Comparison of ENCODE assay signal across 11 mouse cellular contexts in genomic region chr8:106674894-106675293, GRCm38 (mm10). TPM values are rescaled to one million over a fixed set of nuclear protein-coding genes. Genes with fewer than 3 reads are reported as not detected.
DNase-seq lines count a peak whose midpoint lies in the region; ATAC-seq and TF ChIP-seq lines count a peak whose summit lies in the region.
"Had no signal": no experiment of that assay in that cellular context is flagged by ENCODE, and none has a peak within 500 bp of the region (broad histone marks: within the 10 kb centered on the region; RNA-seq: fewer than 3 reads in every experiment).

No protein-coding gene starts in this region.

- H3K27me3 ChIP-seq in hindbrain, postnatal 0 days (ENCODE audit: insufficient read depth, low read length), result no peaks in the 10 kb centered on the region
- no peaks in the 10 kb centered on the region for H3K27me3 ChIP-seq in hindbrain, embryonic 10.5 days (ENCODE audit: insufficient read depth, poor library complexity, severe bottlenecking)
- H3K27me3 ChIP-seq in splenic B cell, adult 2 months (ENCODE audit: control insufficient read depth, insufficient read depth, low read length, poor library complexity, severe bottlenecking), result no peaks in the 10 kb centered on the region; the same call in 1 of the 2 replicates

- no peak for ATAC-seq in hindbrain, postnatal 0 days

- no peak for DNase-seq in hindbrain, postnatal 0 days (ENCODE audit: low spot score)
- DNase-seq in hindbrain, embryonic 10.5 days (ENCODE audit: low spot score), result no peak
- DNase-seq in thymus, postnatal 25 days, result peak; percentile 13
- DNase-seq in thymus, postnatal 10 days (ENCODE audit: low spot score in 2 of 2), result no peak
- DNase-seq in c-Kit-positive CD71-positive TER-119-negative erythroid progenitor cells, embryonic 14.5 days (ENCODE audit: low read depth), result peak; percentile 32
- DNase-seq in splenic B cell, adult 2 months (ENCODE audit: low read depth, low spot score), result peak; percentile 37
- DNase-seq in layer of hippocampus, adult 18-20 months (ENCODE audit: low spot score in 2 of 2), result no peak
- no peak for DNase-seq in adrenal gland, adult 2 months
- DNase-seq: cerebellum, adult 9-10 months; kidney, adult 9 months had no signal

- no peak overlapping the region for H3K27ac ChIP-seq in hindbrain, postnatal 0 days
- H3K27ac ChIP-seq in hindbrain, embryonic 10.5 days, result no peak overlapping the region

- H3K9ac ChIP-seq in hindbrain, postnatal 0 days (replicated peaks; ENCODE audit: low read length), result no peak overlapping the region

- peak; percentile 33; the same call in 1 of the 2 replicates for TF ChIP-seq CTCF in hindbrain, postnatal 0 days (IDR thresholded peaks at IDR 0.05; ENCODE audit: low read depth)

- WGBS in hindbrain, postnatal 0 days, result 77% methylated on average over 8 of the region's 8 CpGs
- 78% methylated on average over 8 of the region's 8 CpGs for WGBS in hindbrain, embryonic 10.5 days

- no peak overlapping the region for H3K4me2 ChIP-seq in hindbrain, postnatal 0 days (ENCODE audit: low read depth, low read length)

- H3K4me1 ChIP-seq in hindbrain, postnatal 0 days (ENCODE audit: insufficient read depth, low read length), result no peaks in the 10 kb centered on the region
- 0 out of 2 replicates have a peak, but pooled peaks cover 4% of the 10 kb centered on the region for H3K4me1 ChIP-seq in hindbrain, embryonic 10.5 days (replicated peaks)

- H3K9me3 ChIP-seq in hindbrain, postnatal 0 days (ENCODE audit: low read length), result no peaks in the 10 kb centered on the region
- no peaks in the 10 kb centered on the region for H3K9me3 ChIP-seq in hindbrain, embryonic 10.5 days

- no peak overlapping the region for H3K4me3 ChIP-seq in hindbrain, postnatal 0 days (ENCODE audit: low read length)
- H3K4me3 ChIP-seq in hindbrain, embryonic 10.5 days, result no peak overlapping the region
- H3K4me3 ChIP-seq: erythroblast, embryonic 14.5 days had no signal

- H3K36me3 ChIP-seq in hindbrain, postnatal 0 days (ENCODE audit: insufficient read depth, low read length), result no peaks in the 10 kb centered on the region
- no peaks in the 10 kb centered on the region for H3K36me3 ChIP-seq in hindbrain, embryonic 10.5 days
- no peaks in the 10 kb centered on the region for H3K36me3 ChIP-seq in splenic B cell, adult 2 months (ENCODE audit: control insufficient read depth, insufficient read depth, low read length, poor library complexity, severe bottlenecking)

RNA-seq across cellular contexts. Expression of gene Tango6, which starts 8.0 kb away (rescaled TPM):
- total RNA-seq in hindbrain, postnatal 0 days (2014; rRNA removed), result 6.6 and 7.1 TPM in 2 replicates
- 4.0 and 4.6 TPM in 2 replicates for polyA plus RNA-seq in hindbrain, postnatal 0 days (2015; fragmentation: Nextera tagmentation; extraction: Ambion mirVana)
- 12.9 and 13.5 TPM in 2 replicates for polyA plus RNA-seq in hindbrain, embryonic 10.5 days (2016; fragmentation: Nextera tagmentation; extraction: Ambion mirVana)
- 1 to 10 TPM; 6.6 to 6.7 TPM for total RNA-seq in layer of hippocampus, adult 18-20 months (2021)
- 10 to 100 TPM in 1 of 2 experiments, 1 to 10 TPM in 1; 7.9 to 10.9 TPM for total RNA-seq in adrenal gland, adult 2 months (2021)
- 4.1 and 4.8 TPM in 2 replicates for polyA plus RNA-seq in adrenal gland, adult 2 months (2012; rRNA removed)

Comparison
In these comparisons a context has a peak if more than half of its experiments do, and no peak if none do; other contexts are left out.
1. DNase-seq: peak in thymus, postnatal 25 days (single experiment), c-Kit-positive CD71-positive TER-119-negative erythroid progenitor cells, embryonic 14.5 days (single experiment) and splenic B cell, adult 2 months (single experiment); none in hindbrain, postnatal 0 days (single experiment), hindbrain, embryonic 10.5 days (single experiment), thymus, postnatal 10 days (0 of 2), layer of hippocampus, adult 18-20 months (0 of 2) and adrenal gland, adult 2 months (single experiment).